Mouse (Mus musculus) hindbrain, postnatal 0 days (tissue): ENCODE data around the gene Etd. TPM values are rescaled to one million over a fixed set of nuclear protein-coding genes. Genes with fewer than 3 reads are reported as not detected.
A peak's percentile ranks its signal among the peaks of the same experiment; 100 is the strongest.
"Not testable (repeated sequence)": the region's sequence is repeated elsewhere in the genome, so short reads cannot be mapped to it uniquely, and the experiment has no call there.

Experiments used
- ATAC-seq: fragments of 200-750 bp; cut with Nextera tagmentation; 2 replicates; pipeline ENCODE4 v1.8.0; 2017; ENCODE audit warnings: mild to moderate bottlenecking, moderate TSS enrichment, moderate library complexity
- DNase-seq: peaks from one replicate; pipeline ENCODE4 v3.0.0-alpha.2; 2015; ENCODE audit warnings: low spot score
- H3K27ac ChIP-seq: fragments of 300-500 bp; sonication (generic); 2 replicates; pipeline ENCODE4 v1.5.1; 2014; ENCODE audit warnings: mild to moderate bottlenecking
- H3K27me3 ChIP-seq: fragments of 300-500 bp; sonication (generic); 2 replicates; pipeline ENCODE4 v1.6.1; 2014; ENCODE audit warnings: low read length, mixed read lengths; ENCODE audit not compliant: insufficient read depth
- H3K36me3 ChIP-seq: fragments of 300-500 bp; sonication (generic); 2 replicates; pipeline ENCODE4 v1.6.1; 2014; ENCODE audit warnings: low read length, mixed read lengths; ENCODE audit not compliant: insufficient read depth
- H3K4me1 ChIP-seq: fragments of 300-500 bp; sonication (generic); 2 replicates; pipeline ENCODE4 v1.6.1; 2014; ENCODE audit warnings: antibody characterized with exemption, low read length, mixed read lengths; ENCODE audit not compliant: insufficient read depth
- H3K4me2 ChIP-seq: fragments of 300-500 bp; sonication (generic); 2 replicates; pipeline ENCODE4 v1.6.1; 2014; ENCODE audit warnings: low read depth, mild to moderate bottlenecking, low read length, moderate library complexity, mixed read lengths
- H3K4me3 ChIP-seq: fragments of 300-500 bp; sonication (generic); 2 replicates; pipeline ENCODE4 v1.5.1; 2014; ENCODE audit warnings: low read length
- H3K9ac ChIP-seq: fragments of 300-500 bp; sonication (generic); replicated peaks from 2 replicates; pipeline ENCODE4 v1.6.1; 2014; ENCODE audit warnings: mild to moderate bottlenecking, low read length, moderate library complexity, mixed read lengths
- H3K9me3 ChIP-seq: fragments of 300-500 bp; sonication (generic); 2 replicates; pipeline ENCODE4 v1.6.1; 2016; ENCODE audit warnings: low read length, mixed read lengths
- CTCF ChIP-seq: IDR thresholded peaks from 2 replicates; pipeline ENCODE4 v1.5.1; 2016; ENCODE audit warnings: antibody characterized with exemption, control low read depth, low read depth
- WGBS: fragments of 180-500 bp; shearing (Covaris S2); extraction: QIAGEN DNeasy Blood & Tissue Kit; methylation state at CpG from one replicate; pipeline ENCODE4 v1.1.7; 2014; 5-methylcytosine and 5-hydroxymethylcytosine counted together
- polyA plus RNA-seq: library from polyadenylated mRNA; unstranded; fragments of >200 nt; fragmentation: Nextera tagmentation; extraction: Ambion mirVana; gene quantifications from 2 replicates; pipeline ENCODE4 v1.2.1, GENCODE M21; 2015
- total RNA-seq: library from RNA; depleted of rRNA; stranded (reverse); fragments of >200 nt; gene quantifications from 2 replicates; pipeline ENCODE4 v1.2.3, GENCODE M21; 2014; rRNA removed

Etd gene
- not detected in 2 replicates for total RNA-seq
- not detected in 2 replicates for polyA plus RNA-seq

DNA sequence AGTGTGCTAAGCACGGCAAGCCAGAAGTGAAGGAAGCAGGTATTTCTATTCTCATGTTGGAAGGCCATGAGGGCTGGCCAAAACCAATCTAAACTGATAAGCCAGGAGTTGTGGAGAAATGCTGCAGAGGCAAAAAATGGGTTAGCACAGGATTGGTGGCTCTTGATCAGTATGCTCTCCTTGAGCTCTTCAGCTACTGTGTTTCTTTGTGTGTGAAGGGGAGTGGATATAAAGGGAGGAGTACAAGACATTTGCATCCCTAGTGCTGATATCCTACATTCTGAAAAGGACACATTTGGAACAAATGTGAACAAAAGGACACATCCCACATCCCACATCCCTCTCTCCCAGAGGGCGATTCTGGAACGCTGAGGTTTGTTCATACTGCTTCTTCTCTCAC, at the start of gene Etd:
Gene Etd, plus strand, starts transcription at position 301 of the 400 bp plus-strand sequence.
- Histone ChIP-seq H3K4me3 (no peak within 1 kb of the TSS), H3K27ac (no peak within 1 kb of the TSS), H3K4me2 (no peak within 1 kb of the TSS), H3K9ac (no peak within 1 kb of the TSS), H3K9me3 (no peaks in the 10 kb centered on the region), H3K36me3 (no peaks in the 10 kb centered on the region), H3K4me1 (no peaks in the 10 kb centered on the region), H3K27me3 (no peaks in the 10 kb centered on the region)
- 89% methylated on average over 3 of the region's 3 CpGs for WGBS
- DNase-seq (no peak), ATAC-seq (no peak)
- no peak for TF ChIP-seq CTCF

DNA sequence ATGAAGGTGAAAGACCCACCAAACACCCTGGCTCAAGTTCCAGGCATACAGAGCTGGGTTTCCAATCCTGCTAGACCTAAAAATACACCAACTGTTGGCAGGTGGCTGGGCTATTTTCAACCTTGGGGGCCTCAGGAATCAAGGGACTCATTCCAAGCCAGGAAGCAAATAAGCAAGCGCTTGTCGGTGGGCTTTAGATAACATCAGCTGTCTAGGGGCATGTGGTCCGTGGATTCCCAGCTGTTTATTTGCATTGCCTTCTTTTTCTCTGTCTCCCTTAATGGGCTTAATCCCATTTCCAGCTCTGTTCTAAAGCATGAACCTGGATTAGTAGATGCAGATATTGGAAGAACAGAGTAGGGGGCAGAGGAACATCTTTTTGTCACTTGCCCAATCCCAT, 48.4 kb upstream of the Etd start:
- DNase-seq = no peak
- Histone ChIP-seq H3K4me1 (no peaks in the 10 kb centered on the region), H3K9ac (no peak overlapping the region), H3K4me2 (no peak overlapping the region), H3K27me3 (no peaks in the 10 kb centered on the region), H3K36me3 (no peaks in the 10 kb centered on the region), H3K9me3 (no peaks in the 10 kb centered on the region), H3K4me3 (no peak overlapping the region), H3K27ac (no peak overlapping the region)
- 78% methylated on average over 3 of the region's 3 CpGs for WGBS
- no peak for TF ChIP-seq CTCF
- ATAC-seq = no peak

DNA sequence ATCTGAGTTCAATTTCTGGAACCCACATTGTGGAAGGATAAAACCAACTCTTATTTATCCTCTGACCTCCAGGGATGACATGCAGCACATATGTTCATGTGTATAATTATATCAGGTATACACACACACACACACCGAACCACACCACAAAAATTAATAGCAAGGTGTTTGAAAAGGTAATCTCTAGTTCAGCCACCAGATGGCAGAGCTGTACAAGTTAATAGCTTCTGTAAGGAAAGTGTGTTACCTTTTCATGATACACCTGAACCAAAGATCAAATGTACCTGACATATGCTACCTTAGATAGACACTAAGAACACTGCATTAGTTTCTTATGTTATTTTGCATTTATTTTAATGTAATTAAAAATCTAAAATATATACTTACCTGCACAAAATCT, 1.8 kb upstream of the Etd start:
- WGBS = 79% methylated on average over 1 of the region's 1 CpGs
- no peaks in the 10 kb centered on the region for H3K36me3 ChIP-seq
- H3K9me3 ChIP-seq = no peaks in the 10 kb centered on the region
- no peak overlapping the region for H3K27ac ChIP-seq
- H3K27me3 ChIP-seq = no peaks in the 10 kb centered on the region
- H3K4me3 ChIP-seq = no peak overlapping the region
- TF ChIP-seq CTCF = peak; percentile 59
- H3K4me1 ChIP-seq = no peaks in the 10 kb centered on the region
- no peak overlapping the region for H3K9ac ChIP-seq
- ATAC-seq (no peak), DNase-seq (peak; percentile 47)
- H3K4me2 ChIP-seq = no peak overlapping the region

DNA sequence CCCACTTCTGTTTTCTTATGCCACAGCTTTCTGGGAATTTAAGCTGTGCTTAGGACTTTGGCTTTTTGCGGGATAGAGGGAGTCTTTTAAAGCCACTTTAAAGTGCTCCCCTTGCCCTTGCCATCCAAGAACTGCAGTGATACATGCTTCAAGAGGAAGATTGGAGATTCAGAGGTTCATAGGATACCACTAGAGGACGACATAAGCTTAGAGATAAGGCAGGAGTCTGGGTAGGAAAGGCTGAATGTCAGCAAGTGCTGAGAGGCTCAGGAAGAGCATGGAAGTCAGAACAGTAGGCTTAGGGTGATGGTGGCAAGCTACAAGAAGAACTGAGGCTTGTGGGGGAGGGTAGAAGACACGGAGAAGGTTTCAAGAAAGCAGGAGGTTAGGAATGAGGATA, 24.9 kb downstream of the Etd start:
- no peaks in the 10 kb centered on the region for H3K36me3 ChIP-seq
- H3K9me3 ChIP-seq = no peaks in the 10 kb centered on the region
- 43% methylated on average over 3 of the region's 3 CpGs for WGBS
- H3K27me3 ChIP-seq = no peaks in the 10 kb centered on the region
- DNase-seq = peak; percentile 52
- no peak for ATAC-seq
- no peak overlapping the region for H3K27ac ChIP-seq
- no peak overlapping the region for H3K4me3 ChIP-seq
- no peak overlapping the region for H3K4me2 ChIP-seq
- no peaks in the 10 kb centered on the region for H3K4me1 ChIP-seq
- H3K9ac ChIP-seq = no peak overlapping the region
- peak; percentile 70 for TF ChIP-seq CTCF

DNA sequence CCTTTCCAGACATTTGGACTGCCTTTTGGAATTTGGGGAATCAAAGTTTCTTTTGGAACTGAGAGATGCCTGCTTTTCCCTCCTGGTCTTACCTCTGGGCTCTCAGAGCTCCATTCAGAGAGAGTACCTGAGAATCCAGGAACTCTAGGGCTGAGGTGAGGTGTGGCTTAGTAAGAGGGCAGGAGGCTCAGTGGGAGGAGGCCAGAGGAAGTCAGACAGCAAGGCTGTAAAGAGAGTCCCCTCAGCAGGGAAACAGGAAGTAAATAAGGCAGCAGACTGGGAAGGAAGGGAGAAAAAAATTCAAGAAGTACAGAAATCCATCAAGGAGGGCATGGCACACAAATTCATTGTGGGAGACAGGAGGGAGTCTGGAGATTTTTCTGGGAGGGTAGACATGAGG, 29.5 kb downstream of the Etd start:
- not testable (repeated sequence) for H3K36me3 ChIP-seq, H3K4me2 ChIP-seq, ATAC-seq, H3K27me3 ChIP-seq, H3K9me3 ChIP-seq, DNase-seq, H3K4me3 ChIP-seq, H3K27ac ChIP-seq, H3K9ac ChIP-seq, H3K4me1 ChIP-seq

Other genes with a start within 250 kb of the Etd start
- not detected in 2 replicates for gene Plac1, start 194.8 kb upstream of the Etd start, total RNA-seq
- 0.45 TPM in 1 of 2 replicates, not detected in the other for gene Plac1, start 194.8 kb upstream of the Etd start, polyA plus RNA-seq
- gene Fam122b, start 165.1 kb upstream of the Etd start, total RNA-seq = 1.8 and 3.1 TPM in 2 replicates
- 2.6 and 3.0 TPM in 2 replicates for gene Fam122b, start 165.1 kb upstream of the Etd start, polyA plus RNA-seq
- not detected in 2 replicates for gene Fam122c, start 161.5 kb upstream of the Etd start, total RNA-seq
- gene Fam122c, start 161.5 kb upstream of the Etd start, polyA plus RNA-seq = not detected in 2 replicates
- gene Mospd1, start 64.4 kb upstream of the Etd start, total RNA-seq = 9.8 and 20.8 TPM in 2 replicates
- 34.7 and 37.0 TPM in 2 replicates for gene Mospd1, start 64.4 kb upstream of the Etd start, polyA plus RNA-seq
- gene Rtl8c, start 173.1 kb downstream of the Etd start, total RNA-seq = 32.0 and 58.2 TPM in 2 replicates
- gene Rtl8c, start 173.1 kb downstream of the Etd start, polyA plus RNA-seq = 210 and 219 TPM in 2 replicates
- not detected in 2 replicates for gene Gm14597, start 174.1 kb downstream of the Etd start, total RNA-seq
- 0.64 TPM in 1 of 2 replicates, not detected in the other for gene Gm14597, start 174.1 kb downstream of the Etd start, polyA plus RNA-seq
- gene Rtl8a, start 208.8 kb downstream of the Etd start, total RNA-seq = 254 and 270 TPM in 2 replicates
- gene Rtl8a, start 208.8 kb downstream of the Etd start, polyA plus RNA-seq = 284 and 285 TPM in 2 replicates
- 350 and 410 TPM in 2 replicates for gene Rtl8b, start 235.5 kb downstream of the Etd start, total RNA-seq
- 232 and 242 TPM in 2 replicates for gene Rtl8b, start 235.5 kb downstream of the Etd start, polyA plus RNA-seq